In the genomic region with DNA sequence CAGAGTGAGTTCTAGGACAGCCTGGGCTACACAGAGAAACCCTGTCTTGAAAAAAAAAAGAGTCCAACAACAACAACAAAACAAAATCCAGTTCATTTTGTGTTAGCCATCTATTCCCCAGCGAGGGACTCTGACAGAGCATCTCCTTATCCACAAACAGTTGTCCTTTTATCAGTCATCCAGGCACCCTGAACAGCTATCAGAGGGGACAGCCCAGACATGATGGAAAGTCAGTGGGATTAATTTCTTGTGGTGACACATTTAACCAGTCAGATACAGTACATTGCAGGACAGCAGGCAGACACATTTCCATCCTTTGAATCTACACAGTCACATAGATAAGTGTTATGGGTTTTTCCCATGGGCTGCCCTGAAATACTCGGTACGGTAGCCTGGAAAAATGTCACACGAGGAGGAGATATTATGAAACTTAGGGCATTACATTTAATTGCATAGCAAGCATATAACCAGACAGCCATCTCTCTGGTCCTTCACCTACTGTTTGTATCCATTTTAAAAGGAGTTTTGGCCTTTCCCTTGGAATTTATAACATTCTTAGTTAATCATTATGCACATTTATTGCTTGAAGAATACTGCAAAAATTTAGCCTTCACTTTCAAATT, we compare ENCODE assay signal across 23 mouse cellular contexts. TPM values are rescaled to one million over a fixed set of nuclear protein-coding genes. Genes with fewer than 3 reads are reported as not detected.
DNase-seq lines count a peak whose midpoint lies in the region; ATAC-seq and TF ChIP-seq lines count a peak whose summit lies in the region.
"Had no signal": no experiment of that assay in that cellular context is flagged by ENCODE, and none has a peak within 500 bp of the region (broad histone marks: within the 10 kb centered on the region; RNA-seq: fewer than 3 reads in every experiment).

No protein-coding gene starts in this region.

- H3K4me1 ChIP-seq in intestine, embryonic 15.5 days (replicated peaks): no peaks in the 10 kb centered on the region
- H3K4me1 ChIP-seq in intestine, postnatal 0 days (replicated peaks; ENCODE audit: control insufficient read depth, insufficient read depth, low read length): no peaks in the 10 kb centered on the region
- peaks cover 25% of the 10 kb centered on the region for H3K4me1 ChIP-seq in liver, embryonic 12.5 days
- H3K4me1 ChIP-seq in lung, adult 2 months (ENCODE audit: control insufficient read depth, insufficient read depth, low read length): no peaks in the 10 kb centered on the region
- H3K4me1 ChIP-seq in forebrain, embryonic 12.5 days: no peaks in the 10 kb centered on the region
- H3K4me1 ChIP-seq: embryonic facial prominence, embryonic 10.5 days; forebrain, embryonic 15.5 days; heart, embryonic 12.5 days; hindbrain, embryonic 12.5 days; limb, embryonic 15.5 days had no signal

- H3K27ac ChIP-seq in intestine, embryonic 15.5 days: no peak overlapping the region
- H3K27ac ChIP-seq in intestine, postnatal 0 days (ENCODE audit: low read depth, low read length): no peak overlapping the region
- H3K27ac ChIP-seq in liver, embryonic 12.5 days: peak overlapping the region; percentile 90
- no peak overlapping the region for H3K27ac ChIP-seq in forebrain, embryonic 12.5 days
- H3K27ac ChIP-seq: embryonic facial prominence, embryonic 10.5 days; forebrain, embryonic 15.5 days; hindbrain, embryonic 12.5 days; limb, embryonic 15.5 days had no signal

- H3K4me2 ChIP-seq in intestine, embryonic 15.5 days (replicated peaks): no peak overlapping the region
- no peak overlapping the region for H3K4me2 ChIP-seq in intestine, postnatal 0 days (replicated peaks; ENCODE audit: low read depth)
- H3K4me2 ChIP-seq in liver, embryonic 12.5 days: peak overlapping the region; percentile 51
- H3K4me2 ChIP-seq in forebrain, embryonic 12.5 days: no peak overlapping the region
- H3K4me2 ChIP-seq: forebrain, embryonic 15.5 days; heart, embryonic 12.5 days; hindbrain, embryonic 12.5 days; limb, embryonic 15.5 days had no signal

- no peak for TF ChIP-seq CTCF in intestine, postnatal 0 days (IDR thresholded peaks at IDR 0.05; ENCODE audit: low read depth)
- no peak for TF ChIP-seq CTCF in lung, adult 2 months (IDR thresholded peaks at IDR 0.05; ENCODE audit: insufficient read depth, low read length)

- no peaks in the 10 kb centered on the region for H3K27me3 ChIP-seq in intestine, embryonic 15.5 days (replicated peaks)
- H3K27me3 ChIP-seq in intestine, postnatal 0 days (replicated peaks; ENCODE audit: control insufficient read depth, insufficient read depth, low read length): no peaks in the 10 kb centered on the region
- H3K27me3 ChIP-seq in liver, embryonic 12.5 days (replicated peaks): no peaks in the 10 kb centered on the region
- no peaks in the 10 kb centered on the region for H3K27me3 ChIP-seq in forebrain, embryonic 12.5 days
- H3K27me3 ChIP-seq: forebrain, embryonic 15.5 days; heart, embryonic 12.5 days; hindbrain, embryonic 12.5 days; limb, embryonic 15.5 days; megakaryocyte, embryonic 14.5 days; Patski had no signal

- H3K36me3 ChIP-seq in intestine, embryonic 15.5 days: no peaks in the 10 kb centered on the region
- H3K36me3 ChIP-seq in intestine, postnatal 0 days (ENCODE audit: control insufficient read depth, insufficient read depth): no peaks in the 10 kb centered on the region
- peaks cover 16% of the 10 kb centered on the region for H3K36me3 ChIP-seq in liver, embryonic 12.5 days
- H3K36me3 ChIP-seq in forebrain, embryonic 12.5 days (replicated peaks): no peaks in the 10 kb centered on the region
- H3K36me3 ChIP-seq: embryonic facial prominence, embryonic 10.5 days; forebrain, embryonic 15.5 days; hindbrain, embryonic 12.5 days had no signal

- H3K9me3 ChIP-seq in intestine, embryonic 15.5 days: no peaks in the 10 kb centered on the region
- H3K9me3 ChIP-seq in intestine, postnatal 0 days (ENCODE audit: control insufficient read depth): no peaks in the 10 kb centered on the region
- H3K9me3 ChIP-seq in liver, embryonic 12.5 days (replicated peaks): peaks cover 15% of the 10 kb centered on the region
- no peaks in the 10 kb centered on the region for H3K9me3 ChIP-seq in forebrain, embryonic 12.5 days
- H3K9me3 ChIP-seq: forebrain, embryonic 15.5 days; hindbrain, embryonic 12.5 days; limb, embryonic 15.5 days had no signal

- no peak overlapping the region for H3K9ac ChIP-seq in intestine, embryonic 15.5 days
- no peak overlapping the region for H3K9ac ChIP-seq in intestine, postnatal 0 days (ENCODE audit: low read depth, low read length)
- H3K9ac ChIP-seq in liver, embryonic 12.5 days: 0 out of 2 replicates have a peak overlapping the region, but pooled peaks have one; percentile 52
- no peak overlapping the region for H3K9ac ChIP-seq in forebrain, embryonic 12.5 days
- H3K9ac ChIP-seq: forebrain, embryonic 15.5 days; heart, embryonic 12.5 days; hindbrain, embryonic 12.5 days; limb, embryonic 15.5 days had no signal

- peak; percentile 39; the same call in 1 of the 2 replicates for ATAC-seq in intestine, embryonic 15.5 days
- no peak for ATAC-seq in intestine, postnatal 0 days
- peak; percentile 60; the same call in 1 of the 2 replicates for ATAC-seq in common myeloid progenitor, adult 5-6 weeks (replicated peaks; ENCODE audit: low read depth, poor library complexity, severe bottlenecking)
- peak; percentile 99 for ATAC-seq in liver, embryonic 12.5 days
- ATAC-seq in megakaryocyte progenitor cell, adult 5-6 weeks (replicated peaks; ENCODE audit: poor library complexity): peak; percentile 96
- no peak for ATAC-seq in forebrain, embryonic 12.5 days (ENCODE audit: low FRiP score)
- ATAC-seq: forebrain, embryonic 15.5 days; Patski had no signal

- no peak for TF ChIP-seq POLR2A in lung, adult 2 months (IDR thresholded peaks at IDR 0.05; ENCODE audit: borderline replicate concordance, extremely low read depth, low read depth, low read length)

- DNase-seq in lung, adult 2 months: no peak
- DNase-seq in adrenal gland, postnatal 25 days: no peak
- DNase-seq: adrenal gland, postnatal 10 days; cerebellum, adult 2 months; heart, adult 11 months; heart, postnatal 14 days; layer of hippocampus, postnatal 36 days; lung, postnatal 10 days; right cerebral cortex, postnatal 14 days; thymus, postnatal 25 days had no signal

- 65% methylated on average over 4 of the region's 4 CpGs for WGBS in intestine, embryonic 15.5 days
- 56% methylated on average over 4 of the region's 4 CpGs for WGBS in intestine, postnatal 0 days
- WGBS in liver, embryonic 12.5 days (ENCODE audit: insufficient replicate concordance): 32% methylated on average over 4 of the region's 4 CpGs
- 87% methylated on average over 4 of the region's 4 CpGs for WGBS in lung, adult 2 months
- WGBS in forebrain, embryonic 12.5 days: 94% methylated on average over 4 of the region's 4 CpGs

- no peak overlapping the region for H3K4me3 ChIP-seq in intestine, embryonic 15.5 days (replicated peaks)
- H3K4me3 ChIP-seq in intestine, postnatal 0 days (ENCODE audit: low read depth, low read length): no peak overlapping the region
- H3K4me3 ChIP-seq in liver, embryonic 12.5 days: no peak overlapping the region; the same call in 1 of the 2 replicates
- no peak overlapping the region for H3K4me3 ChIP-seq in lung, adult 2 months (replicated peaks; ENCODE audit: extremely low read depth, low read depth, low read length)
- H3K4me3 ChIP-seq in forebrain, embryonic 12.5 days (replicated peaks): no peak overlapping the region
- H3K4me3 ChIP-seq: embryonic facial prominence, embryonic 10.5 days; forebrain, embryonic 15.5 days; heart, embryonic 12.5 days; hindbrain, embryonic 12.5 days; limb, embryonic 15.5 days; megakaryocyte, embryonic 14.5 days had no signal

RNA-seq across cellular contexts. Expression of gene Orc5, which starts 7.4 kb away (rescaled TPM):
- polyA plus RNA-seq in intestine, embryonic 15.5 days (2015; fragmentation: Nextera tagmentation; extraction: Ambion mirVana): 40.6 and 43.0 TPM in 2 replicates
- polyA plus RNA-seq in intestine, postnatal 0 days (2015; fragmentation: Nextera tagmentation; extraction: Ambion mirVana): 18.1 and 18.5 TPM in 2 replicates
- total RNA-seq in common myeloid progenitor, adult 5-6 weeks (2017): 43.0 and 53.8 TPM in 2 replicates
- 66.5 and 72.8 TPM in 2 replicates for polyA plus RNA-seq in liver, embryonic 12.5 days (2016; fragmentation: Nextera tagmentation; extraction: Ambion mirVana)
- 34.9 and 35.3 TPM in 2 replicates for total RNA-seq in megakaryocyte progenitor cell, adult 5-6 weeks (2015)
- 30.3 and 33.4 TPM in 2 replicates for total RNA-seq in megakaryocyte progenitor cell, adult 5-6 weeks (2017)
- 2.8 and 4.7 TPM in 2 replicates for polyA plus RNA-seq in lung, adult 2 months (2012; rRNA removed)
- total RNA-seq in adrenal gland, postnatal 25 days (2021): 19.2 and 19.9 TPM in 2 replicates
- polyA plus RNA-seq in forebrain, embryonic 12.5 days (2016; fragmentation: Nextera tagmentation; extraction: Ambion mirVana): 39.2 and 39.8 TPM in 2 replicates

Comparison
In these comparisons a context has a peak if more than half of its experiments do, and no peak if none do; other contexts are left out.
1. ATAC-seq: peak in intestine, embryonic 15.5 days (single experiment), common myeloid progenitor, adult 5-6 weeks (single experiment), liver, embryonic 12.5 days (single experiment) and megakaryocyte progenitor cell, adult 5-6 weeks (single experiment); none in intestine, postnatal 0 days (single experiment) and forebrain, embryonic 12.5 days (single experiment).